19 mouse cellular contexts compared by ENCODE assay signal in genomic region chr15:84311295-84312085, GRCm38 (mm10). TPM values are rescaled to one million over a fixed set of nuclear protein-coding genes. Genes with fewer than 3 reads are reported as not detected.
DNase-seq lines count a peak whose midpoint lies in the region; ATAC-seq and TF ChIP-seq lines count a peak whose summit lies in the region.
"Had no signal": no experiment of that assay in that cellular context is flagged by ENCODE, and none has a peak within 500 bp of the region (broad histone marks: within the 10 kb centered on the region; RNA-seq: fewer than 3 reads in every experiment).

No protein-coding gene starts in this region.

- no peaks in the 10 kb centered on the region for H3K9me3 ChIP-seq in heart, embryonic 10.5 days
- H3K9me3 ChIP-seq in liver, embryonic 16.5 days (replicated peaks; ENCODE audit: control insufficient read depth, low read length) = no peaks in the 10 kb centered on the region
- no peaks in the 10 kb centered on the region for H3K9me3 ChIP-seq in forebrain, embryonic 16.5 days (ENCODE audit: control insufficient read depth, low read length)
- H3K9me3 ChIP-seq: embryonic facial prominence, embryonic 15.5 days; forebrain, embryonic 12.5 days; limb, embryonic 10.5 days; midbrain, embryonic 15.5 days had no signal

- TF ChIP-seq CTCF in layer of hippocampus, adult 2 months (conservative IDR thresholded peaks at IDR 0.05) = no peak

- no peak overlapping the region for H3K4me3 ChIP-seq in heart, embryonic 10.5 days
- H3K4me3 ChIP-seq in layer of hippocampus, adult 2 months = no peak overlapping the region
- no peak overlapping the region for H3K4me3 ChIP-seq in liver, embryonic 16.5 days (ENCODE audit: low read depth, low read length)
- no peak overlapping the region for H3K4me3 ChIP-seq in forebrain, embryonic 16.5 days (replicated peaks; ENCODE audit: low read length)
- H3K4me3 ChIP-seq: embryonic facial prominence, embryonic 15.5 days; forebrain, embryonic 12.5 days; limb, embryonic 10.5 days; midbrain, embryonic 15.5 days had no signal

- no peak overlapping the region for H3K9ac ChIP-seq in liver, embryonic 16.5 days (ENCODE audit: low read depth, low read length)
- no peak overlapping the region for H3K9ac ChIP-seq in forebrain, embryonic 16.5 days (replicated peaks; ENCODE audit: low read depth, low read length)
- H3K9ac ChIP-seq: embryonic facial prominence, embryonic 15.5 days; forebrain, embryonic 12.5 days; lung, embryonic 14.5 days; midbrain, embryonic 15.5 days had no signal

- H3K4me1 ChIP-seq in heart, embryonic 10.5 days = peaks cover 57% of the 10 kb centered on the region
- peaks cover 34% of the 10 kb centered on the region for H3K4me1 ChIP-seq in liver, embryonic 16.5 days (ENCODE audit: control insufficient read depth, low read depth, low read length)
- peaks cover 32% of the 10 kb centered on the region for H3K4me1 ChIP-seq in forebrain, embryonic 16.5 days (replicated peaks; ENCODE audit: control insufficient read depth, insufficient read depth, low read length)

- H3K36me3 ChIP-seq in heart, embryonic 10.5 days = peaks cover 25% of the 10 kb centered on the region
- no peaks in the 10 kb centered on the region for H3K36me3 ChIP-seq in liver, embryonic 16.5 days (ENCODE audit: control insufficient read depth, insufficient read depth)
- no peaks in the 10 kb centered on the region for H3K36me3 ChIP-seq in forebrain, embryonic 16.5 days (ENCODE audit: control insufficient read depth, insufficient read depth)
- H3K36me3 ChIP-seq: embryonic facial prominence, embryonic 15.5 days; forebrain, embryonic 12.5 days; midbrain, embryonic 15.5 days had no signal

- no peak for DNase-seq in heart, embryonic 10.5 days (ENCODE audit: low spot score)
- DNase-seq in heart, adult 8-10 months (ENCODE audit: low spot score) = no peak
- no peak for DNase-seq in layer of hippocampus, adult 2 months (ENCODE audit: low spot score in 2 of 2)
- no peak for DNase-seq in layer of hippocampus, adult 9-10 months (ENCODE audit: low spot score)
- no peak for DNase-seq in layer of hippocampus, adult 18-20 months (ENCODE audit: low spot score in 2 of 2)
- DNase-seq: adrenal gland, adult 8-10 months; cerebellum, adult 18-20 months; kidney, adult 9 months; kidney, postnatal 4 days; lung, embryonic 14.5 days; thymus, adult 18-20 months had no signal

- peak overlapping the region; percentile 62 for H3K27ac ChIP-seq in heart, embryonic 10.5 days
- peak overlapping the region; percentile 66 for H3K27ac ChIP-seq in layer of hippocampus, adult 2 months
- 0 out of 2 replicates have a peak overlapping the region, but pooled peaks have one; percentile 8 for H3K27ac ChIP-seq in liver, embryonic 16.5 days (ENCODE audit: low read length)
- no peak overlapping the region for H3K27ac ChIP-seq in forebrain, embryonic 16.5 days (ENCODE audit: low read length)
- H3K27ac ChIP-seq: embryonic facial prominence, embryonic 15.5 days; forebrain, embryonic 12.5 days; midbrain, embryonic 15.5 days had no signal

- 52% methylated on average over 9 of the region's 9 CpGs for WGBS in heart, embryonic 10.5 days
- 35% methylated on average over 9 of the region's 9 CpGs for WGBS in liver, embryonic 16.5 days (ENCODE audit: insufficient replicate concordance)
- WGBS in forebrain, embryonic 16.5 days = 74% methylated on average over 9 of the region's 9 CpGs

- no peak overlapping the region for H3K4me2 ChIP-seq in liver, embryonic 16.5 days (ENCODE audit: low read depth, low read length)
- no peak overlapping the region for H3K4me2 ChIP-seq in forebrain, embryonic 16.5 days (ENCODE audit: low read length)
- H3K4me2 ChIP-seq: embryonic facial prominence, embryonic 15.5 days; forebrain, embryonic 12.5 days; lung, embryonic 14.5 days; midbrain, embryonic 15.5 days had no signal

- peak; percentile 69 for ATAC-seq in erythroblast, adult 5-6 weeks (replicated peaks; ENCODE audit: low FRiP score, poor library complexity, severe bottlenecking)
- peak; percentile 79 for ATAC-seq in liver, embryonic 16.5 days (ENCODE audit: low read depth)
- ATAC-seq in forebrain, embryonic 16.5 days = no peak
- ATAC-seq: midbrain, embryonic 15.5 days had no signal

- H3K27me3 ChIP-seq in heart, embryonic 10.5 days (ENCODE audit: insufficient read depth, poor library complexity, severe bottlenecking) = no peaks in the 10 kb centered on the region
- no peaks in the 10 kb centered on the region for H3K27me3 ChIP-seq in liver, embryonic 16.5 days (ENCODE audit: control insufficient read depth, insufficient read depth, low read depth, low read length)
- no peaks in the 10 kb centered on the region for H3K27me3 ChIP-seq in forebrain, embryonic 16.5 days (replicated peaks; ENCODE audit: control insufficient read depth, insufficient read depth, low read length)
- H3K27me3 ChIP-seq: CH12.LX; midbrain, embryonic 15.5 days had no signal

RNA-seq across cellular contexts. Expression of gene Parvg, which starts 12.3 kb away (rescaled TPM):
- polyA plus RNA-seq in heart, embryonic 10.5 days (2016; fragmentation: Nextera tagmentation; extraction: Ambion mirVana) = 0.43 and 1.0 TPM in 2 replicates
- total RNA-seq in heart, adult 8-10 months (2022) = 1 to 10 TPM in 3 of 4 experiments, under 1 TPM in 1; 0.88 to 2.0 (median 1.4) TPM
- total RNA-seq in layer of hippocampus, adult 2 months (2021) = 10 to 100 TPM; 20.9 to 26.6 TPM
- 19.0 and 34.7 TPM in 2 replicates for total RNA-seq in erythroblast, adult 5-6 weeks (2015; ENCODE audit: low replicate concordance)
- total RNA-seq in erythroblast, adult 5-6 weeks (2017; ENCODE audit: low replicate concordance) = 31.6 and 48.8 TPM in 2 replicates
- 12.9 and 14.8 TPM in 2 replicates for polyA plus RNA-seq in liver, embryonic 16.5 days (2015; fragmentation: Nextera tagmentation; extraction: Ambion mirVana)
- polyA plus RNA-seq in forebrain, embryonic 16.5 days (2015; fragmentation: Nextera tagmentation; extraction: Ambion mirVana) = 0.84 and 1.0 TPM in 2 replicates
- total RNA-seq in layer of hippocampus, adult 18-20 months (2021) = 10 to 100 TPM; 23.9 TPM

Comparison
In these comparisons a context has a peak if more than half of its experiments do, and no peak if none do; other contexts are left out.
1. RNA of gene Parvg, which starts 12.3 kb away (total RNA-seq): 19.0 to 48.8 TPM in erythroblast, adult 5-6 weeks, 20.9 to 26.6 TPM in layer of hippocampus, adult 2 months and 23.9 TPM in layer of hippocampus, adult 18-20 months; 0.88 to 2.0 TPM in heart, adult 8-10 months; every median in the first group is over 4 times any median in the second.